Mouse (Mus musculus) testis, postnatal 10 days (tissue): ENCODE measurements around the gene Acsf2.
A peak's percentile ranks its signal among the peaks of the same experiment; 100 is the strongest.

Experiments
- DNase-seq: peaks from one replicate; pipeline ENCODE4 v3.0.0; 2021; ENCODE audit warnings: low spot score

The Acsf2 gene

DNA sequence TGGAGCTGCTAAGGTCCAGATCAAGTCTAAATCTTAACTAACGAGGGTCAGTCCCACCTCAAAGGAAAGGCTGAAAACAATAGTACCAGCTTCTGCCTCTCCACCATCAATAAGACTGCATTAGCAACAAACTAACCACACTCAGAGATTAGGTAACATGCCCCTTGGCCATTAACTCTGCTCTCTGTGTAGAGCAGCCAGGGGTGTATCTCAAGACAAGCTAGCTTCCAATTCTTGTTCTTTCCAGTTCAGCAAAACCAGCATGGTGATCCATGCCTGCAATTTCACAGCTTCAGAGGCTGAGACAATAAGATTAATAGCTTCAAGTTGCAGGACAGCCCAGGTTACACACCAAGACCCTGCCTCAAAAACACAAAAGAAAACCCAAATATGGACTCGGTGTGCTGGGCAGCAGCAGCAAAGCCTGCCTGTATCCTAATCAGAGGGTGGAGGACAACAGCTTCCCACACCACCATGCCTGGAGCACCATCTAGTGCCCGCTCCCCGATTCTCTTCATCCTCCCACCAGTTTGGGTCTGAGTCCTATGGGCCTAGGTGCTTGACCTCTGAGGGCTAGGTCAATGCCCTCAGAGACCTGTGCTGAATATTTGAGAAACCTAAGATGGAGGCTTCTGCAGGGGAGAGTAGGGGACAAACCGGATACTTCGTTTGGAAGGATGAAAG lies 3.1 kb downstream of the Acsf2 start:
- peak; percentile 49 for DNase-seq

DNA sequence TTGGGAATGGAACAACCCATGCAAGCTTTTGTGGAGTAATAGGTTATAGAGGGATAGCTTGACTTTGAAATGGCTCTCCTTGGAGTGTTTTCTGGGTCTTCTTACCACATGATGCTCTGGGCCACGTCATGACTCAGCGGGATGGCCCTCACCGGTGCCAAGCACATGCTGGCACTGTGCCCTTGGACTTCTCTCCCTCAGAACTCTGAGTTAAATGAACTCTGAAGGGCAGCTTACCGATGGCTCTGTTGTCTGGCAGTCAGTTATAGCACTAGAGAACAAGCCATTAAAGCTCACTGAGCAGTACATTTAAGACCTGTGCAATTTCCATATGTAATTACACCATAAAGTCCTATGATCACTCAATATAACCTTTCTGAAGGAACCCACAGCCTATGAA lies 4.4 kb downstream of the Acsf2 start:
- DNase-seq: peak; percentile 60

DNA sequence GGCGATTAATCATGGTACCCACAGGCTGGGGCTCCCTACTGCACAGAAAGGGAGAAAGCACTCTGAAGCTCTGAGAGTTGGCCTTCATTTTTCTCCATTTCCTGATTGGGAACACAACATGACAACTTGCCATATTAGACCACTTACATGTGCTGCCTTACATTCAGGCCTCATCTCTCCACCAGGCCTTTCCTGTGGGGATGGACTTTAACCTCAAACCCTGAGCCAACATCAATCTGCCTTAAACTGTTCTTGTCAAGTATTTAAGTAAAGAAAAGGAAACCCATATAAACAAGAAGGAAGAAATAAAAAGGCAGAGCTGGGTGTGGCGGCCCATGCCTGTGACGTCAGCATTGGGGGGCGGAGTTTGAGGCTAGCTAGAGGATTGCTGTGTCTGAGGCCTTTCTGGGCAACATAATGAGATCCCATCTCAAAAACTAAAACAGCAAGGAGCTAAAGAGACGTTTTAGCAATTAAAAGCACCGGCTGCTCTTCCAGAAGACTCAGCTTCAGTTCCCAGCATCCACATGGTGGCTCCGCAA lies 5.3 kb downstream of the Acsf2 start:
- DNase-seq: peak; percentile 65

DNA sequence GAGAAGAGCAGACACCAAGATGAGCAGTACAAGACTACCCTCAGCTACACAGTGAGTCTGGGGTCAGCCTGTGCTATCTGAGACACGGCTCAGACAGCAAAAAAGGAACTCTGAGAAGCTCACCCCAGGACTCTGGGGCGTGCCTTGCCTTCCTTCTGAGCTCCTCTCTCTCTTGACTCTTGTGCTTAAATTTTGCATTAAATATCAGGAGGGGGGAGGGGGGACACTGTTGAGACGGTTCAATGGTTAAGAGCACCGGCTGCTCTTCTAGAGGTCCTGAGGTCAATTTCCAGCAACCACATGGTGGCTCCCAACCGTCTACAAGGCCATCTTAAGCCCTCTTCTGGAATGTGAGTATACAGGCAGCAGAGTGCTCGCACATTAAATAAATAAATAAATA lies 14.2 kb downstream of the Acsf2 start:
- no peak for DNase-seq

DNA sequence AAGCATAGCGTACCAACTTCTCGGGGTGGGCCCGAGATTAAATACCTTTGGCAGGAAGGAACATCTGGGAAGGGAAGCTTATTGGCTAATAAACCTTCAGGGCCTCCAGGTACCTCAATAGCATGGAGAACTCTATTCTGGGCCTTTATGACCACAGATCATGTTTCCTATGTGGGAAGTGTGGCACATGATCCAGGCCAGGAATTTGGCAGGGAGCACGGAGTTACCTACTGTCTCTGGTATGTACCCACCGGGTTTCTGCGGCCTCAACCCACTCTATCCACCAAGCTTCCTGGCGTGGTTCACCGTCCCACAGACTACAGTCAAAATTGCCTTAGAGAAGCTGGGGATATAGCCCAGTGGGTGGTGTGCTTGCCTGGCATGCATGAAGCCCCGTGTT lies 16.6 kb downstream of the Acsf2 start:
- DNase-seq: no peak

DNA sequence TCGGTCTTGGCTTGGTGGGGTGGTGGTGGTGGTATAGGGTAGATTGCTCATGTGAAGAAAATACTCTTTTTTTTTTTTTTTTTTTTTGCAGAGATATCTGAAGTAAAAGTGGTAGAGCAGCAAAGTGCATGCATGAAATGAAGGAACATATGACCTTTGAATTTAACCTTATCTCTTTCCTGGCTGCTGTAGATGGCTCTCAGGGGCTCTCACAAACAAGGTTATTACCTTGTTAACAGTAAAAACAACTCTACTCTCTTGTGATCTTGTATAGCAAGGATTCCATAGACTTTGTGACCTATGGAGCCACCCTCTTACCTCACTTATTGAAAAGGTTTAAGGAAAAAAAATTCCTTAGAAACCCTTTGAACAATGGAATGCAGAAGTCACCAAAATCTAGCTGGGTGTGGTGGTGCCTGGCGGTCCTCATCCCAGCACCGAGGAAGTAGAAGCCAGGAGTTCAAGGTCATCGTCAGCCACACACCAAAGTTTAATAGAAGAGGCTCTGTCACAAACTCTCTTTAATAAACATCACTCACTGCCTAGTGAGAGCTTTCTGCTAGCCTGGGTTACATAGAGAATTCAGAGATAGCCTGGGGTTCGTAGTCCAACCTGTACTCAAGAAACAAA lies 21.4 kb downstream of the Acsf2 start:
- no peak for DNase-seq

DNA sequence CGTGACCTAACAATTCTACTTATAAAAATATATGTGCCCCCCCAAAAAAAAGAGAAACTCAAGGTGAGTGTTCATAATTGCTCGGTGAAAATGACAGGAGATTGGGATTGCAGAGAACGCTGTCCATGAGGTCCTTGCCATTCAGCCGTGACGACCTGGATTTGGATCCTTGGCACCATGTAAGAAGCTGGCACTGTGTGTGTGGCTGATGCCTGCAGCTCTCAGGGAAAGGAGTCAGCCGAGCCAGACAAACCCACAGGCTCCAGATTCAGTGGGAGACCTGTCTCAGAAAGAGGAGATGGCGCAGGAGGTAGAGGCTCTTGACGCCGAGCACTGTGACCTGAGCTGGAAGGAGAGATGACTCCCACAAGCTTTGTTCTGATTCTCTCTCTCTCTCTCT lies 25.3 kb downstream of the Acsf2 start:
- no peak for DNase-seq

DNA sequence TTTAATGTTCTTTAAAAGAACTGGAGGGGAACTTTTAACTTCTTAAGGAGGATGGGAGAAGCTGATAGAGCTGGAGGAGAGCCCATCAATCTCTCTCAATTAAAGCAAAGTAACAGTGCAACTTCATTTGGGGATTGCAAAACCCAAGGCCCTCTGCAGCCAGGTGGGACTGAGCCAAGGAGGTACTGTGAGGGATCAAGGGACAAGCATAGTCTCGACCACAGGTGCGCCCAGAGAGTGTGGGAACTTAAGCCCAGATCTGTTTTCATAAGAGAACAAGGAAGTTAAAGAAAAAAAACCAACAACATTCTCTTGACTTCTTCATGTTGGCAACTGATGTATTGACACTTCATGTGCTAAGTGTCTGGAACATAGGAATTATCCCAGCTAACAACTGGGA lies 26.6 kb downstream of the Acsf2 start:
- no peak for DNase-seq

DNA sequence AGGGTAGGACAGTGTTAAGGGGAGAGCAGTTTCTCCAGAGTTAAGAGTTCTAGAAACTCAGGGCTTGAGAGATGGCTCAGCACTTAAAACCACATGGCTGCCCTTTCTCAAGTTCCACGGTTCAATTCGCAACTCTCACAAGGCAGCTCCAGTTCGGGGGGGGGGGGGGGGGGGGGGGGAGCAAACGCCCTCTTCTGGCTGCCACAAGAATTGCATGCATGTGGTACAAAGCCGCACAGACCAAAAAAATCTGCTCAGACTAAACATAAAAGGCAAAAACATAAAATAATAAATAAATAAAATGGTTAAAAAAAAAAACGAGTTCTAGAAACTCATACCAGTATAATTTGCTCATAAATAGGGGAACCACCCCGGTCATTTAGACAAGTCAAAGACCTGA lies 27.1 kb downstream of the Acsf2 start:
- DNase-seq: no peak

DNA sequence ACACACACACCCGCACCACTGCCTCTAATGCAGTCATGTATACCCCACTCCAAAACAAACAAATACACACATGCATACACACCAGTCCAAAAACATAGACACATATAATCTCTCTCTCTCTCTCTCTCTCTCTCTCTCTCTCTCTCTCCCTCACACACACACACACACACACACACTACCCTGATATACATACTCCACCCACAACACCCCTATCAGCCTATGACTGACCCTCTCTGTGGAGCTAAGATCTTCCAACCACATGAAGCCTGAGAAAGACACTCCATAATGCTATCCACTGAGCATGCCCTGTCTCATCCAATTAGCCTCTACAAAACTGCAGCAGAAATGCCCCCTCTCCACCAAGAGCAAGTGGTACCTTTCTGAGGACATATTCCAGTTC lies 29.8 kb downstream of the Acsf2 start:
- DNase-seq: no peak

DNA sequence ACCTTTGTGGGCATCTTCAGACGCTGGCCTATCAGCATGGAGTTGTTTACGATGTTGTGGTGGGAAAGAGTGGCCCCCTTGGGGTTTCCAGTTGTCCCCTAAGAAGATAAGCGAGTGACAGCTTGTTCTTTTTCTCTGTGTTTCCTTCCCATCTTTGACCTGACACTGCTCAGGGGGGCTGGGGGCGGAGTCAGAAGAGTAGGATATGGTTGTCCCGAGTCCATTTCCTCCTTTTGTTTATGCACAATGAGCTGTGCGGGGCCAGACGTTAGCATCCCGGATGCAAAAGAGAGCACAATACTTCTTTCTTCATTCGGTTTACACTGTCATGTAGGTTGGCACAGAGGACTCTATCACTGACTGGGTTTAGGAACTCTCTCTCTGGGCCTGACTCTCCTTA lies 31.1 kb downstream of the Acsf2 start:
- DNase-seq: no peak

DNA sequence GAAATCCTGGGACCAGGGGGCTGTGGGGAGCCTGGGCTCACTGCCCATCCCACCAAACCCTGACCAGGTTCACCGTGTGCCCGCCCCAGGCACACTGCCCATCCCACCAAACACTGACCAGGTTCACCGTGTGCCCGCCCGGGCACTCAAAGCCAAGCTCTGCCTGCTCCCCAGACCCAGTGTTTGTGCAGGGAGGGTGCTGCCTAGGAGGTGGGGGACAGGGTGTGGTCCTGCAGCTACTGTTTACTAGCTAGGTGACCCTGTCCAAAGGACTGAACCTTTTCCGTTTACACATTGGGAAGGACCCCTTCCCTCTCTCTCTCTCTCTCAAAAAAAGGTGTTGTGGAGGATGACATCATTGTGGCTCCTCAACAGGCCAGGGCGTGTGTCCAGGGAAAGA lies 34.3 kb downstream of the Acsf2 start:
- DNase-seq: no peak

DNA sequence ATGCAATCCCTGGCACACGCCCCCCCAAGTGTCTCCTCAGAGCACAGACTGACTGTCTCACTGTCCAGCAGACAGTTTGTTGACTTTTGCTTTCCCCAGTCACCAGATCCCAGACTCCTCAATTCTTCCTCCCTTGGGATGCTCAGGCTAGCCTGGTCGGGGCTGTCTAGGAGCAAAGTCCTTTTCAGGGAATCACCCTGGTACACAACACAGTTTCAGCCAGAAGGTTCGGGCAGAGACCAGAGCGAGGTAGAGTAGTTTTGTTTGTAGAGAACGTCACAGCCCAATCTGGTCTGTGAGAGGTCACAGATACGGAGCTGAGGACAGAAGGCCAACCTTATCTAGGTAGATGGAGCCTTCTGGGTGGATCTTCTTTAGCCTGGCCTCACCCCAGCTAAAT lies 35.1 kb downstream of the Acsf2 start:
- DNase-seq: no peak

DNA sequence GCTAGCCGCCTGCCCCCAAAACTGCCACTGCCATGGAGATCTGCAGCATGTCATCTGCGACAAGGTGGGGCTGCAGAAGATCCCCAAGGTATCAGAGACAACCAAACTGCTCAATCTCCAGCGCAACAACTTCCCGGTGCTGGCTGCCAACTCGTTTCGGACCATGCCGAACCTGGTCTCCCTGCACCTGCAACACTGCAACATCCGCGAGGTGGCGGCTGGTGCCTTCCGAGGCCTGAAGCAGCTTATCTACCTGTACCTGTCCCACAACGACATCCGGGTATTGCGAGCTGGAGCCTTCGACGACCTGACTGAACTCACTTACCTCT lies 36.6 kb downstream of the Acsf2 start:
- no peak for DNase-seq

DNA sequence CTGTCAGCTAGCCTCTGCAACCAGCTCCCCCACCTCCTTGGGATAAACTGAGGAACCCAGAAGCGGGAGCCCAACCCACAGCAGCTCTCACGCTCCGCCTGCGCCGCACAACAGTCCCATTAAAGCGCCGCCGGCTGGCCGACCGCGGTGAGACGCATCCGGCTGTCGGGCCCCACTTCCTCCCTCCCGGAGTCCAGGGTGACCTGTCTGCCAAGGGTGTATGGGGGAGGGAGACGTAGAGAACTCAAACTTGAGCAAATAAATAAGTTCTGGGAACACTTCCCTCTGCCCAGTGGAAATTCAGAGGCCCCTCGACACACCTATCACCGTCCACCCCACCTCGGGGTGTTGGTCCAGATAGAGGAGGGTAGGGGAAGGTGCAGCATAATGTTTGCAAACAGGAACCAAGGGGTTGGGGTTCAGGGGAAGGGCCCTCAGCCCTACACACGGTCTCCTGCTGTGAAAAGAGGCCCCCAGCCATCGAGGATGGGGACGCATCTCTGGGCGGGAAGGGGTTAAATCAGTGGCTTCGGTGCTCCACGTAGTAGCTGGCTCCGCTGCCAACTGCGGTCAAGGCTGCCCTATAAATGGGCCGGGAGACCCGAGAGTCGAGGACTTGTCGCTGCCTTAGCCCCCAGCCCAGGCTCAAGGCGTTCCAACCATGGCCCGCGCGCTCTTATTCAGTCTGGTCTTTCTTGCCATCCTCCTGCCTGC lies 37.1 kb downstream of the Acsf2 start, which contains the start of gene Chad:
TSS of gene Chad (plus strand) at position 611 of the 714 bp plus-strand sequence.
- DNase-seq: peak; percentile 79

DNA sequence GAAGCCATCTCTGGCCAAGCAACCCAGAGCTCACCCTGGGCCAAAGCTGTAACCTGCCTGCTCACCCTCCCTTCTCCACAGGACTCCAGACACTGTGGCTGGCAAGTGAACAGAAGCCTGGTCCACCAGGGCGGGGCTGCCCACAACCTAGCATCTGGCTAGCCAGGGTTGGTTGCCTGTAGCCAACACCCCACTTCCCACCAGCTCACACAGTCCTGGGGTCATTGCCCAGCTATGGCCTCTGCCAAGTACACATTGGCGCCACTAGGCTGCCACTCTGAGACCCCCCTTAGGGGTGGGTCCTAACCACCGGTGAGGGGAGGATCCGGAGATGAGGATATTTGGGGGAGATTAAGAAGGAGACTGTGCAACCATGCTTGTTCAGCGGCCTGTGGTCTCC lies 37.9 kb downstream of the Acsf2 start:
- no peak for DNase-seq

DNA sequence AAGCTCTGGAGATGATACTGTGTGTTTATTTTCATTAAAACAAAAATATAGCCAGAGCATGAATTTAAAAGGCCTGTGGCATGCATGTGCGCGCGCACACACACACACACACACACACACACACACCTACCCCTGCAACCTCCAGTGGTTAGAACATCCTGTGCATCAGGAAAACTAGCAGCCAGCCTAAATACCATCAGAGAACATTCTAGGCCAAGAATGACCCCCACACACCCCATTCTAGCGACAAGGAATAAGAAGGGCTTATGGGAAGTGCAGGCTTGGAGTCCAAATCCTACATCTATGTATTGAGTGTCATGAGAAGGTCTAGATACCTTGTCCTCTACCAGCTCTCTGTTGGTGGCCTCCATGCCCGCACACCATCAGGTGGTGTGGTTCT lies 38.3 kb downstream of the Acsf2 start:
- DNase-seq: no peak

DNA sequence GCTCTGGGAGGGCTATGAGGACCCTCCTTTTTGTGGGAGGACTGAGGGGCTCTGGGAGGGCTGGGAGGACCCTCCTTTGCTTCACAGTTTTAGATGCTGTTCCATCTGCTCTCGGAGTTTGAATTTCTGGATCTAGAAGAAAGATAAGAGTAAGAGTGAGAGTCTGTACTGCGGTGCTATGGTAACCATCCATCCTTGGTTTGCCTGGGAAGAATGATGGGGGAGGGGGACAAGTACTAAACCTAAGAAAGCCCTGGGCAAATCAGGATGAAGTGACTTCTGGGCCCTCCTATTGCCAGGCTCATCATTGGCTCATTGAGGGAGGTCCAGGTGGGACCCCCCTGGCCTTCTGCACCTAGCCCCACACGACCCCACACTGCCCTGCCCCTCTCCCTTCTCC lies 43.4 kb downstream of the Acsf2 start:
- DNase-seq: no peak

DNA sequence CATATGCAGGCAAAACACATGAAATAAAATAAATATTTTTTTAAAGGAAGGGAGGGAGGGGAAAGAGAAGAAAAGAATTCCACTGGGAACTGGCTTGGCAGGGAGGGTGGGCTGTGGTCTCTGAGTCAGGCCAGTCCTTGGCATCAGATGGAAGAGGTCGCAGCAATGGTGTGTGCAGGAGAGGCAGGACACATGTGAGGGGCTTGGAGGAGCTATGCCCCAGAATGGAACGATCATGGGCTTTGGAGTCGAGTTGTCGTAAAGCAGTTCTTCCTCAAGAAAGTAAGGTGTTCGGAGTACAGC lies 51.3 kb downstream of the Acsf2 start:
- DNase-seq: no peak

DNA sequence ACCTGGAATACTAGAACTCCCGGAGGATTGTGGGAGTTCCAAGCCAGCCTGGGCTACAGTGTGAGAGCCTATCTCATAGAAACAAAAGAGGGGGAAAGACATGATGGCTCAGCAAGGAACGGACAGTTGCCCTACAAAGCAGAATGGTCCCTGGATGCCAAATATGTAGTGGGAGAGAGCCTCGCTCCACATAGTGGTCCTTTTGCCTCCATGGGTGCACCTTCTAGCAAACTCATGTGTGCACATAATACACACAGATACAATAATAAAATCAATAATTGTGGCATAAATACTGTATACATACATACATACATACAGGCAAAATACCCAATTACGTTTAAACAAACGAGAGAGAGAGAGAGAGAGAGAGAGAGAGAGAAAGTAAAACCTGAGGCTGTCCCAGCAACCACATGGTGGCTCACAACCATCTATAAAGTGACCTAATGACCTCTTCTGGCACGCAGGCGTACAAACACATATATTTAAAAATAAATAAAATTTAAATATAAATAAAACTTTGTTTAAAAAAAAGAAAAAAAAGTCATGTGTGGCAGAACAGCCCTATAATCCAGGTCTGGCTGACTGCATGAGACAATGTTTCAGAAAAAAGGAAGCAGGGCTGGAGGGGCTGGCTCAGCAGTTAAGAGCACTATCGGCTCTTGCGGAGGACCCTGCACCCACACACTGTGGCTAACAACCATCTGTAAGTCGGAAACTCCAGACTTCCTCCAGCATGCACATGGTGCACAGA lies 51.8 kb downstream of the Acsf2 start:
- DNase-seq: no peak

DNA sequence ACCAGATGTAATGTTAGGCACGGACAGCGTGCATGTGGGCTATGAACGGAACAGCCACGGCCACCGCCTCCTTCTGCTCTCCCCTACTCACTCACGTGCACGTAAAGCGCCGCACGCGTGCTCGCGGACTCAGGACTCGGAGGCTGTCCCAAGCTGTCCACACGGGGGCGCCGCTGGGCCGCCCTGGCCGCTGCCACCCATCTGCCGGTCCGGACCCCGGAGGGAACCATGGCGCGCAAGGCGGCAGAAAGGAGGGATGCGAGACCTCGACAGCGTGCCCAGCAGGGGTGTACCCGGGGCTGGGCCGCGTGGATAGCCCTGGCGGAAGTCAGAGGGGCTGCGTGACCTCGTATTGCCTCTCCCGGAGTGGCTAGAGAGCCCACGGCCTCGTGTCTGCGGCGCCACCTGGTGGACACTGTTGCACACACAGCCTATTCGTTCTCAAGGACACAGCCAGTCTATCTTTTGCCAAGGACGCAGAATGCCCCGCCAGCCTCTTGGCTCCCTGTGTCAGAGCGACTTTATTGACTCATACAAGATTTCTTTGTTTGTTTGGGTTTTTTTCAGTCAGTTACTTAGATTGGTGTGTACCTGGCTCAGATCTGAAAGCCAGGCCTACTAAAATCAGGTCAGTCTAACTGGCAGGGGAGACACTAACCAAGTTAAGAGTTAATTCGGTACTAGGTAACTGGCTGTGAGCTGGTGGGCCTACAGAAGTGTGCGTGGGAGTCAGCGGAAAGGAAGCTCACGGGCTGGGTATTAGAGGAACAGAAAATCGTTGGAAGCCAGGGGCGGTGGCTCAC lies 52.6 kb downstream of the Acsf2 start, which contains the start of gene Rsad1:
TSS of gene Rsad1 (minus strand) at position 368 of the 803 bp plus-strand sequence.
- peak; percentile 98 for DNase-seq
